Mouse (Mus musculus): ENCODE results near the gene Gm19684. TPM values are rescaled to one million over a fixed set of nuclear protein-coding genes. Genes with fewer than 3 reads are reported as not detected.
"Not testable (repeated sequence)": the region's sequence is repeated elsewhere in the genome, so short reads cannot be mapped to it uniquely, and the experiment has no call there.

Gm19684 gene
- total RNA-seq, 2 experiments from 2014 or later, result 0.19 to 0.22 TPM

GRCm38 (mm10) chr17:36128968-36129817, 7.7 kb downstream of the Gm19684 start, which contains the start of gene Gm7030:
Gene Gm7030 (minus strand): TSS chr17:36129425.
- intact Hi-C loops (cut with DNase I); DNase-seq: not testable (repeated sequence)

- no peak for DNase-seq
- intact Hi-C loops (cut with DNase I), result no loop called here
Observed at GRCm38 (mm10) chr17:36131516-36132265, 10.2 kb downstream of the Gm19684 start.

DNA sequence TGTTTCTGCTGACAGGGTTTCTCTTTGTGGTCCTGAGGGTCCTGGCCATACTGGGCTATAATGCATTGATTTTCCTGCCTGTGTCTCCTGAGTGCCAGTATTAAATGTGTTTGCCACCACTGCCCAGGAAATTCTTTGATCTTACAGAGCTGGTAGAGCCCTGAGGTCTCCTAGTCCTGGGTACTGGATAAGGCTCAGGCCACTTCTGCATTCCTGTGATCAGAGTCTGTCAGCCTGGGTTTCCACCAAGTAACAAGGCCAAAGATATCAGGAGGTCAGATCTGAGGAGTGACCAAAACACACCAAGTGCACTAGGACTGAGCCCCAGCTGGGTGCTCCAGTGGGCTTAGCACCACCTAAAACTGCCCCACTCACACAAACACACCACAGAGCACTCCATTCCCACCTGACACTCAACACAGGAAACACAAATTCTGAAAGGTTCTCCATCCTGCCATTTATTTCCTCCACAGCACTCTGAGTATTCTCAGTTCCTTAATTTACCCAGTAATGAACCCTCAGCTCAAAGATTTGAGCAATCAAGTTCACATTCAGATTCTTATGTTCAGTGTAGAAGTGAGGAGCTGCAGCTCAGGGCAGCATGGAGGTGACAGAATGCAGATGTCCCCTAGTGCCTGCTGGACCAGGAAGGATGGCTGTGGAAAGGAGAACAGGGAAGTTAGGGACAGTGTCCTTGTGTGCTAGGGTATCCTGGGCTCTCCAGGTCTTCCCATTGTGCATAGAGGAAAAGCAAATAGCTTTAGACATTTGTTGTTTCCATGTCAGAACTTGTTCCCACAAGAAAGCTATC, 14.1 kb downstream of the Gm19684 start:
- DNase-seq; intact Hi-C loops (cut with DNase I): not testable (repeated sequence)

GRCm38 (mm10) chr17:36136299-36136848, 14.9 kb downstream of the Gm19684 start:
- DNase-seq; intact Hi-C loops (cut with DNase I): not testable (repeated sequence)

GRCm38 (mm10) chr17:36145111-36145860, 23.8 kb downstream of the Gm19684 start:
- no peak for DNase-seq

DNA sequence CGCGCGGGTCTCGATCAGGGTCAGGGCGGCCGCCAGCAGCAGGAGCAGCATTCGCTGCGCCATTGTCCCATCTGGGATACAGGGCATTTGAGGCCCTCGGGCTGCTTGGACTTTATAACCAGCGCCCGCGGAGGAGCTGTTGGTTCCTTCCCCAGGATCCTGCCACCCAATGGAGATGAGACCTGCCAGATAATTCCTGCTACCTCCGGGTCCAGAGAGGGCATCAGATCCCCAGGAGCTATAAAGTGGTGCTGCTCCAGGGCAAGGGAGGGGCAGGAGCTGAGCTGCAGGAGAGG, 24.3 kb downstream of the Gm19684 start:
- intact Hi-C loops (cut with DNase I), result loop anchor here (2.0 kb wide), 1 partner anchor 59 kb away; no protein-coding TSS in a partner anchor
- DNase-seq, result not testable (repeated sequence)

More at GRCm38 (mm10) chr17:36145111-36145860, 23.8 kb downstream of the Gm19684 start:
- intact Hi-C loops (cut with DNase I), result no loop called here

GRCm38 (mm10) chr17:36146937-36147336, 25.5 kb downstream of the Gm19684 start:
- intact Hi-C loops (cut with DNase I), result loop anchor here (2.0 kb wide), 1 partner anchor 60 kb away; no protein-coding TSS in a partner anchor
- not testable (repeated sequence) for DNase-seq

DNA sequence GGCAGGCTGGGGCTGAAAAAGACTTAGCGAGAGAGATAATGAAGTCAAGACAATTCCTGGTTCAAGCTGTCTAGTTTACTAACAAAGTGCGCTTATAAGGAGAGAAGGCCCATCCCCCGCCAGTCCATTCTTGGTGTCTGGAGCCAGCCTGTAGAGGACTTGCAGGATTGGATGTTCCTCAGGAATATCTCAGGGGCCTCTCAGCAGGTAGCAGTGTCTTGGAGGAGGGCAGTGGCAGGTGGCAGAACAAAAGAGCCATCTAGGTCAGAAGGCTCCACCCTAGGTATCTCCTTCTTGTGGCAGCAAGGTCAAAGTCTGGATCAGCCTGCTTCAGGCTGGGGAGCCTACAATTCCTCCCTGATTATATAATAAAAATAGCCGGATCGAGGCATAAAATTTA, 27.0 kb downstream of the Gm19684 start:
- intact Hi-C loops (cut with DNase I); DNase-seq: not testable (repeated sequence)

GRCm38 (mm10) chr17:36151200-36151599, 29.7 kb downstream of the Gm19684 start:
- intact Hi-C loops (cut with DNase I); DNase-seq: not testable (repeated sequence)

DNA sequence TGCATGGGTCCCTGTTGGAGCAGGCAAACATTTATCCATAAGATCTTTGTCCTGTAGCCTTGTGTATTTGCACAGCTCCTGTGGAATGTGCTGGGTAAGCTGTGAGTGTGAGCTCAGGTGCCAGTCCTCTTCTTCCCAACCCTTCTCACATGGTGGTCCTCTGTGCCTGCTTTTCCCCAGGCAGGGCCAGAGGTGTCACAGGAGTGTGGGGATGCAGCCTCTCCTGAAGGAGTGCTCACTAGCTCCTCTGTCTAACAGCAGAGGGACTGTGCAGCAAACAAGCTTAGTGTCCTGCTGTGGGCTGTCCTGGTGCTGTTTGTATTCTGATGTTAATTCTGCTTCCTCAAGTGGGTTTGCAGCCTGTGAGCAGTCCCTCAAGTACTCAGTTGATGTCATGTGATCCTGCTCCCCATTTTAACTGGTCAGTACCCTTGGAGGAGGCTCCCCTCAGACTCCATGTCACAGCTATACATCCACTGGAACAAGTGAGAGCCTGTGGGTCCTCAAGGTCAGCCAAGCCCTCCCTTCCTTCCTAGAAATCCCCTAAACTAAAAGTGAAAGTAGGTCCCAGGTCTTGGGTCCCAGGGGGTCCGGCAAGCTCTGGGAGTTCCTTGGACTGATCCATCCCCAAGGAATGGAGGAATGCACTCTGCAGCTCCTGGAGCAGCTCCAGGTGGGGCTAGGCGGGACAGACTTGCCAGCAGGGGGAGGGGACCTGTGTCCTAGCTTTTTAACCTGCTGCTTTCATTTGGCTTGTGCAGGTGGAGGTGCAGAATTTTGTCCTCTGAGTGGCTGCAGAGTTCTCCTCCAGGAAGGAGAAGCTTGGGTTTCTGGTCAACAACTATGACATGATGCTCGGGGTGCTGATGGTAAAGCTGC, 33.0 kb downstream of the Gm19684 start:
- intact Hi-C loops (cut with DNase I), result no loop called here
- no peak for DNase-seq

DNA sequence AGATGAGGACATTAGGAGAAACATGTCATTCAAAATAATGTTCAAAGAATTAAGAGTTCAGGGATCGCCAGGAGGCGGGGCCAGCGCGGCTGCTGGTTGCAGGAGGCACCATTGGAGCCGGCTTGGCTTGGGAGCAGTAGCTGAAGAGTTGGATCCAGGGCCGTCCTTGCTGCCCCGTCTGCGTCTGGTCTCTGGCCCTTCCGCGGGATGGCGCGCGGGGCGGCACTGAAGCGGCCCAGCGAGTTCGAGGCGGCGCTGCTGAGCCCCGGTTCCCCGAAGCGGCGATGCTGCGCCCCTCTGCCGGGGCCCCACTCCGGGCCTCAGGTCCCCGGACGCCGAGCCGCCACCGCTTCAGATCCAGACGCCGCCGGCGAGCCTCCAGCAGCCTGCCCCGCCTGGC, 36.3 kb downstream of the Gm19684 start:
- DNase-seq; intact Hi-C loops (cut with DNase I): not testable (repeated sequence)

DNA sequence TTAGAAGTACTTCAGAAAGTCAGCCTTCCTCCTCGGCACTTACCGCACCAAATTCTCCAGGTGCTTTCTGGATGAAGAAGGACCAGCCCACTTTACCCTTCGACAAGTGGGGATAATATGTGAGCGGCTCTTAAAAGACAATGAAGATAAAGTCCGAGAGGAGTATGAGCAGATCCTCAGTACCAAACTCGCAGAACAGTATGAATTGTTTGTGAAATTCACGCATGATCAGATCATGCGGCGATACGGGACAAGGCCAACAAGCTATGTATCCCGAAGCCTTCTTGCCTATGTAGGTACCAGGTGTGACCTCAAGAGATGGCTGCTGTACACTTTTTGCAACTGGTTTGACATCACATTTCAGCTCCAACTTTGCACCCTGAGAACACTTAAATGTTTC, 36.8 kb downstream of the Gm19684 start:
- DNase-seq; intact Hi-C loops (cut with DNase I): not testable (repeated sequence)

DNA sequence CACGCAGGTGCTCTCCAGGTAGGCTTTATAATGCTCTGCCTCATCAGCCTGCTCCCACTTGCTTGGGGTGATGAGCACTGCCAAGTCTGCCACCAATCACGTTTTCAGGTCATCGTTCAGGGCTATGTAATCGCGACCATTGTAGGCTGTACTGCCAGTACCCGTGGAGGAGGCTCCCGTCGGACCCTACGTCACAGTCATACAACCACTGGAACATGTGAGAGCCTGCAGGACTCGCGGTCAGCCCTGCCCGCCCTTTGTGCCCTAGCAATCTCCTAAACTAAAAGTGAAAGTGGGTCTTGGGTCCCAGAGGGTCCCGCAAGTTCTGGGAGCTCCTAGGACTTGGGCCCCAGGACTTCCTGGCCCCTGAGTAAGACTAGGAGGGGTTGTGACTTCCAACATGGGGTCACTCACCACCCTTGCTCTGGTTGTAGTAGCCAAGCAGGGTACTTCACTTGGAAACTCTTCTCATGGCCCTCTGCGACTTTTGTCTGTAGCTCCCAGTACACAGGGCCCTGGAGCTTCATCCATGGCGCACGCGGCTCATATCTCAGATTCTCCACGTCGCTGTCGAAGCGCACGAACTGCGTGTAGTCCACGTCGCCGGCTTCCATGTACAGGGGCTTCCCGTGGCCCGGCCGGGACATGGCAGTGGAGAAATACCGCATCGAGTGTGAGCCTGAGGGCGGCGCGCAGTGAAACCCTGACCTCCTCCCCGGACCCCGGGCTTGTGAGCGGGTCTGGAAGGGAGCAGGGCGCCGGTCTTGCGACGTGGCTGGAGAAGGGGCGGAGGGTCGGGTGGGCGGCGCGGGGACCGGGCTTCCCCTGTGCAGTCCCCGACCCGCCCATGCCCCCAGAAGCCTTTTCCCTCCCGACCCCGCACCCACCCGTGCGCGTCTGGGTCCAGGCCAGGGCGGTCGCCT, 39.9 kb downstream of the Gm19684 start:
- DNase-seq, result no peak
- intact Hi-C loops (cut with DNase I), result no loop called here

- intact Hi-C loops (cut with DNase I), result not testable (repeated sequence)
Observed at GRCm38 (mm10) chr17:36166901-36167300, 45.4 kb downstream of the Gm19684 start.

DNA sequence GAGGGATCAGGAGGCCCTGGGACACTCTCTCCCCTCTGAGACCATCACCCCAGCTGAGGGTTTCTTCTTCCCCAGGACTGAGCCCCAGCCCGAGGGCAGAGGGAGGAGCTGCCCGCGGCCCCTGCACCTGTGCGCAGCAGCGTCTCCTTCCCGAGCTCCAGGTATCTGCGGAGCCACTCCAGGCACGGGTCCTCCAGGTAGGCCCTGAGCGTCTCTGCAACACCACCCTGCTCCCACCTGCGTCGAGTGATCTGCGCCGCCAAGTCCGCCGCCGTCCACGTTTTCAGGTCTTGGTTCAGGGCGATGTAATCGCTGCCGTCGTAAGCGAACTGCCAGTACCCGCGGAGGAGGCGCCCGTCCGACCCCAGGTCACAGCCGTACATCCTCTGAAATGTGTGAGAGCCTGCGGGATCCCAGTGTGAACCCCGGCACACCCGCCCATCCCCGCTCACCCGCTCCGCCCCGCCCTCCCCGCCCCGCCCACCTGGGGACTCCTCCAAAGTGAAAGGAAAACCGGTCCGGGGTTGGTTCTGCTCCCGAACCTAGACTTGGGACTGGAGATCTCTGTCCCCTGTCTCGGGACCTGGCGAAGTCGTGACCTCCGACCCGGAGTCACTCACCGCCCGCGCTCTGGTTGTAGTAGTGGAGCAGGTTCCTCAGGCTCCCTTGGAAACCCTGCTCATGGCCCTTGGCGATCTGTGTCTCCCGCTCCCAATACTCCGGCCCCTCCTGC, 46.0 kb downstream of the Gm19684 start:
- DNase-seq, result peak in 1 of 2 experiments; percentile 13
- intact Hi-C loops (cut with DNase I), result no loop called here

More at GRCm38 (mm10) chr17:36166901-36167300, 45.4 kb downstream of the Gm19684 start:
- DNase-seq, result not testable (repeated sequence)

DNA sequence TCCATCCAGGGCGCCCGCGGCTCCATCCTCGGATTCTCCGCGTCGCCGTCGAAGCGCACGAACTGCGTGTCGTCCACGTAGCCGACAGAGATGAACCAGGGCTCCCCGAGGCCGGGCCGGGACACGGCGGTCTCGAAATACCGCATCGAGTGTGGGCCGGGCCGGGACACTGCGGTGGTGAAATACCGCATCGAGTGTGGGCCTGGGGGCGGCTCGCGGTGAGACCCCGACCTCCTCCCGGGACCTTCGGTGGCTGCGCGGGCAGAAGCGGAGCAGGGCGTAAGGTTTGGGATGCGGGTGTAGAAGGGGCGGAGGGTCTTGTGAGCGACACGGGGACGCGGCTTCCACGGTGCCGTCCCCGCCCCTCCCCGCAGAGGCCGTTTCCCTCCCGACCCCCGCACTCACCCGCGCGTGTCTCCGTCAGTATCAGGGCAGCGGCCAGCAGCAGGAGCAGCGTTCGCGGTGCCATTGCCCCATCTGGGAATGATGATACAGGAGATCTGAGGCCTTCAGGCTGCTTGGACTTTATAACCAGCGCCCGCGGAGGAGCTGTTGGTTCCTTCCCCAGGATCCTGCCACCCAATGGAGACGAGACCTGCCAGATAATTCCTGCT, 46.7 kb downstream of the Gm19684 start, which contains the start of gene Gm8909:
Gm8909 (minus strand) TSS at position 499 of the 614 bp plus-strand sequence.
- DNase-seq, result no peak
- intact Hi-C loops (cut with DNase I), result no loop called here

Measured in heart, postnatal 36 days (tissue).